Mouse (Mus musculus) layer of hippocampus, postnatal 10 days (tissue): Measurements from ENCODE around the gene Prr22. TPM values are rescaled to one million over a fixed set of nuclear protein-coding genes. Genes with fewer than 3 reads are reported as not detected.

ENCODE experiments used
- DNase-seq, 2 experiments: peaks; one replicate each; pipeline ENCODE4 v3.0.0; 2021; ENCODE audit warnings: low spot score in 2 of 2
- total RNA-seq, 2 experiments: library from RNA; stranded (reverse); gene quantifications; 2 replicates each; pipeline ENCODE4 v1.2.3; 2021

Prr22 gene
- total RNA-seq, 2 experiments from 2014 or later: 0.27 to 0.71 TPM

- DNase-seq: no peak
Observed at GRCm38 (mm10) chr17:56805784-56806183, 35.7 kb downstream of the Prr22 start.

GRCm38 (mm10) chr17:56808518-56808917 lies 38.5 kb downstream of the Prr22 start:
- DNase-seq: peak; percentile 88 to 90

GRCm38 (mm10) chr17:56810245-56810644 lies 40.2 kb downstream of the Prr22 start:
- DNase-seq: peak; percentile 83 to 86

- peak; percentile 80 to 85 for DNase-seq
Observed at GRCm38 (mm10) chr17:56814316-56815056, 44.4 kb downstream of the Prr22 start.

DNA sequence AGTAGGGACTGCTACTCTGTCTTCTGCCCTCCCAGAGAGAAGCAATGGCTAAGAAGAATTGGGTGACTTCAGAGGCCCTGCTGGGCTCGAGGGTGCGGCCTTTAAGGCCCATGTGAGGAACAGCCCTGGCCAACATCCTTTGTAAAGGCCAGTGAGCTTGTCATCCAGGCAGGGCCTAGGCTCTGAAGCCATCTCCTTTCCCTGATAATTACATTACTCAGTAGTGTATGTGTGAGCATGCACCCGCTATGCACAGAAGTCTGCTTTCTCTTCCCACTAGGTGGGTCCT lies 45.0 kb downstream of the Prr22 start:
- DNase-seq: no peak

GRCm38 (mm10) chr17:56818067-56818636 lies 48.1 kb downstream of the Prr22 start:
- DNase-seq: no peak

DNA sequence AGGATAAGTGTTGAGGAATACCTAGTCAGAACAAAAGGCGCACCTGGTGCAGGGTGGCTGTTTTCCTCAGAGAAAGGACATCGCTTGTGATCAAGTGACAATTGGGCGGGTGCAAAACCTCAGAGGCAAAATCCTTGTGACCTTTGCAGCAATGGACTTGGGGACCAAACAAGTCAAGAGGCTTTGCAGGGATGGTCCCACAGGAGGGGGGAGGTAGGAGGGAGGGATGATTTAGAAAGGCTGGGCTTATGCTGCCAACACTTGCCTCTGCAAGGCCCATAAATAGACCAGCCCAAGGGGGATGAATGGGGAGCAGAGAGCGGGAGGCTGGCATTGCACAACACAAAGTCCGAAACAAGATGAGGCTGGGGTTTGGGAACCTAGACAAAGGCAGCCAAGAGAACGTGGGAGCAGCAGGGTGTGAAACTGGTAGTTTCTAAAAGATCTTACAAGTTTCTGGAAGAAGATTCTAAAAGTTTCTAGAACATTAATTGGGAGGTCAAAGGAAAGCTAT lies 49.0 kb downstream of the Prr22 start:
- no peak for DNase-seq

GRCm38 (mm10) chr17:56819694-56820111 lies 49.7 kb downstream of the Prr22 start:
- peak; percentile 38 to 53 for DNase-seq

Other genes starting within 250 kb of the Prr22 start
- 1 to 10 TPM; 1.5 to 1.7 TPM for gene Gm20219, start 215.9 kb upstream of the Prr22 start, total RNA-seq
- 100 to 1,000 TPM; 122 to 141 TPM for gene Safb2, start 185.7 kb upstream of the Prr22 start, total RNA-seq
- gene Safb, start 185.4 kb upstream of the Prr22 start, total RNA-seq: 100 to 1,000 TPM; 147 to 185 TPM
- 100 to 1,000 TPM; 137 to 175 TPM for gene 2410015M20Rik, start 160.5 kb upstream of the Prr22 start, total RNA-seq
- gene Rpl36, start 156.8 kb upstream of the Prr22 start, total RNA-seq: 100 to 1,000 TPM; 454 to 456 TPM
- 10 to 100 TPM; 63.8 to 71.7 TPM for gene Lonp1, start 143.4 kb upstream of the Prr22 start, total RNA-seq
- gene Catsperd, start 142.1 kb upstream of the Prr22 start, total RNA-seq: 1 to 10 TPM in 1 of 2 experiments, under 1 TPM in 1; 0.87 to 1.3 TPM
- gene Ranbp3, start 97.0 kb upstream of the Prr22 start, total RNA-seq: 10 to 100 TPM; 84.9 to 91.7 TPM
- gene Ndufa11, start 52.5 kb upstream of the Prr22 start, total RNA-seq: 100 to 1,000 TPM; 262 to 265 TPM
- gene Vmac, start 52.2 kb upstream of the Prr22 start, total RNA-seq: 10 to 100 TPM in 1 of 2 experiments, 1 to 10 TPM in 1; 9.7 to 12.5 TPM
- 1 to 10 TPM; 1.6 to 2.3 TPM for gene Nrtn, start 12.7 kb upstream of the Prr22 start, total RNA-seq
- 10 to 100 TPM; 66.7 to 72.0 TPM for gene Dus3l, start 5.5 kb upstream of the Prr22 start, total RNA-seq
- gene Rfx2, start 60.8 kb downstream of the Prr22 start, total RNA-seq: 1 to 10 TPM; 4.1 to 4.4 TPM
- gene Acsbg2, start 104.2 kb downstream of the Prr22 start, total RNA-seq: not detected
- under 1 TPM; 0.11 to 0.39 TPM for gene 1700061G19Rik, start 105.2 kb downstream of the Prr22 start, total RNA-seq
- 10 to 100 TPM; 68.7 to 72.0 TPM for gene Mllt1, start 165.2 kb downstream of the Prr22 start, total RNA-seq
- gene Acer1, start 211.9 kb downstream of the Prr22 start, total RNA-seq: not detected
- 10 to 100 TPM; 55.7 to 56.0 TPM for gene Clpp, start 220.1 kb downstream of the Prr22 start, total RNA-seq
- 10 to 100 TPM; 27.8 to 34.0 TPM for gene Alkbh7, start 227.1 kb downstream of the Prr22 start, total RNA-seq
- gene Pspn, start 229.8 kb downstream of the Prr22 start, total RNA-seq: not detected
- gene Gtf2f1, start 241.0 kb downstream of the Prr22 start, total RNA-seq: 10 to 100 TPM; 45.0 to 47.4 TPM
- under 1 TPM in 1 of 2 experiments, not detected in 1; 0.41 TPM for gene Gm17949, start 241.2 kb downstream of the Prr22 start, total RNA-seq